ENCODE assay signal across 8 mouse cellular contexts in genomic region chr10:23349392-23350010, GRCm38 (mm10). TPM values are rescaled to one million over a fixed set of nuclear protein-coding genes. Genes with fewer than 3 reads are reported as not detected.
DNase-seq lines count a peak whose midpoint lies in the region; ATAC-seq and TF ChIP-seq lines count a peak whose summit lies in the region.

No protein-coding gene starts in this region.

- H3K27ac ChIP-seq in kidney, embryonic 15.5 days = peak overlapping the region; percentile 92
- H3K27ac ChIP-seq in embryonic fibroblast, embryonic 13.5 days (ENCODE audit: insufficient read depth, low read length) = peak overlapping the region; percentile 13; the same call in 1 of the 2 replicates
- H3K27ac ChIP-seq in hindbrain, embryonic 14.5 days = no peak overlapping the region

- H3K9me3 ChIP-seq in kidney, embryonic 15.5 days (replicated peaks) = no peaks in the 10 kb centered on the region
- no peaks in the 10 kb centered on the region for H3K9me3 ChIP-seq in hindbrain, embryonic 14.5 days (ENCODE audit: control insufficient read depth, low read length)

- ATAC-seq in kidney, embryonic 15.5 days (replicated peaks; ENCODE audit: low FRiP score) = peak; percentile 36
- ATAC-seq in hindbrain, embryonic 14.5 days (ENCODE audit: low FRiP score) = peak; percentile 32; the same call in 1 of the 2 replicates
- ATAC-seq in inflammation-experienced regulatory T-cells, adult 6 months = no peak

- no peak for DNase-seq in kidney, adult 11 months
- DNase-seq in R1 (ENCODE audit: low read depth, low spot score) = peak; percentile 60
- DNase-seq in hindbrain, embryonic 14.5 days (ENCODE audit: low spot score) = no peak
- peak; percentile 37 for DNase-seq in mesoderm, embryonic 11.5 days (ENCODE audit: low read depth, low spot score)
- DNase-seq in B cell, adult 2 months = no peak

- WGBS in kidney, embryonic 15.5 days = under 1% methylated on average over 30 of the region's 33 CpGs
- WGBS in hindbrain, embryonic 14.5 days = under 1% methylated on average over 31 of the region's 33 CpGs

- no peaks in the 10 kb centered on the region for H3K36me3 ChIP-seq in kidney, embryonic 15.5 days
- no peaks in the 10 kb centered on the region for H3K36me3 ChIP-seq in hindbrain, embryonic 14.5 days (replicated peaks; ENCODE audit: control insufficient read depth, insufficient read depth)

- H3K9ac ChIP-seq in kidney, embryonic 15.5 days = peak overlapping the region; percentile 68
- H3K9ac ChIP-seq in hindbrain, embryonic 14.5 days = peak overlapping the region; percentile 64; the same call in 1 of the 2 replicates

- H3K4me3 ChIP-seq in kidney, embryonic 15.5 days (replicated peaks) = peak overlapping the region; percentile 65
- H3K4me3 ChIP-seq in embryonic fibroblast, embryonic 13.5 days (ENCODE audit: insufficient read depth, low read length) = peak overlapping the region; percentile 81
- peak overlapping the region; percentile 56 for H3K4me3 ChIP-seq in hindbrain, embryonic 14.5 days (replicated peaks; ENCODE audit: low read length)

- TF ChIP-seq CTCF in embryonic fibroblast, embryonic 13.5 days (IDR thresholded peaks at IDR 0.05; ENCODE audit: borderline replicate concordance, insufficient read depth, low read length) = no peak

- peaks cover 14% of the 10 kb centered on the region; the same call in 1 of the 2 replicates for H3K27me3 ChIP-seq in kidney, embryonic 15.5 days
- H3K27me3 ChIP-seq in hindbrain, embryonic 14.5 days (ENCODE audit: control insufficient read depth, insufficient read depth, low read length) = peaks cover 34% of the 10 kb centered on the region

- H3K4me2 ChIP-seq in kidney, embryonic 15.5 days = peak overlapping the region; percentile 83
- H3K4me2 ChIP-seq in hindbrain, embryonic 14.5 days (replicated peaks) = peak overlapping the region; percentile 91

- H3K4me1 ChIP-seq in kidney, embryonic 15.5 days = peaks cover 15% of the 10 kb centered on the region
- no peaks in the 10 kb centered on the region for H3K4me1 ChIP-seq in embryonic fibroblast, embryonic 13.5 days (ENCODE audit: control insufficient read depth, insufficient read depth, low read length)
- H3K4me1 ChIP-seq in hindbrain, embryonic 14.5 days (replicated peaks; ENCODE audit: control insufficient read depth, insufficient read depth, low read length) = peaks cover 13% of the 10 kb centered on the region

- TF ChIP-seq POLR2A in embryonic fibroblast, embryonic 13.5 days (IDR thresholded peaks at IDR 0.05; ENCODE audit: low read depth, low read length) = no peak

RNA-seq across cellular contexts. Expression of gene Eya4, which starts 1.1 kb away (rescaled TPM):
- polyA plus RNA-seq in kidney, embryonic 15.5 days (2015; fragmentation: Nextera tagmentation; extraction: Ambion mirVana) = 12.2 and 12.9 TPM in 2 replicates
- 16.6 and 34.4 TPM in 2 replicates for polyA plus RNA-seq in embryonic fibroblast, embryonic 13.5 days (2011; ENCODE audit: insufficient read length, low read depth, missing spikeins)
- polyA plus RNA-seq in hindbrain, embryonic 14.5 days (2014; fragmentation: Nextera tagmentation; extraction: Ambion mirVana) = 0.74 and 0.82 TPM in 2 replicates
- not detected for polyA plus RNA-seq in inflammation-experienced regulatory T-cells, adult 6 months (2017; shearing (Covaris generic))

Comparison
In these comparisons a context has a peak if more than half of its experiments do, and no peak if none do; other contexts are left out.
1. DNase-seq: peak in R1 (single experiment) and mesoderm, embryonic 11.5 days (single experiment); none in kidney, adult 11 months (single experiment), hindbrain, embryonic 14.5 days (single experiment) and B cell, adult 2 months (0 of 2).
2. Peak in every context shown above with its lines, with median percentiles within 50 percentile points of each other: H3K4me3 ChIP-seq.